Mouse (Mus musculus) hindbrain, embryonic 16.5 days (tissue): ENCODE results near the gene Vps26c. TPM values are rescaled to one million over a fixed set of nuclear protein-coding genes. Genes with fewer than 3 reads are reported as not detected.
"Not testable (repeated sequence)": the region's sequence is repeated elsewhere in the genome, so short reads cannot be mapped to it uniquely, and the experiment has no call there.

ENCODE experiments used
- ATAC-seq: fragments of 200-750 bp; cut with Nextera tagmentation; 2 replicates; pipeline ENCODE4 v1.8.0; 2017; ENCODE audit warnings: moderate TSS enrichment, moderate library complexity
- H3K27ac ChIP-seq: fragments of 300-500 bp; sonication (generic); 2 replicates; pipeline ENCODE4 v1.5.1; 2014; ENCODE audit warnings: low read depth, mild to moderate bottlenecking, control low read depth, low read length, moderate library complexity
- H3K27me3 ChIP-seq: fragments of 300-500 bp; sonication (generic); replicated peaks from 2 replicates; pipeline ENCODE4 v1.6.1; 2014; ENCODE audit warnings: low read length; ENCODE audit not compliant: control insufficient read depth, insufficient read depth
- H3K36me3 ChIP-seq: fragments of 300-500 bp; sonication (generic); 2 replicates; pipeline ENCODE4 v1.6.1; 2014; ENCODE audit warnings: mild to moderate bottlenecking, low read length, moderate library complexity, mixed read lengths; ENCODE audit not compliant: control insufficient read depth, insufficient read depth
- H3K4me1 ChIP-seq: fragments of 300-500 bp; sonication (generic); 2 replicates; pipeline ENCODE4 v1.6.1; 2014; ENCODE audit warnings: low read depth, low read length; ENCODE audit not compliant: control insufficient read depth, insufficient read depth
- H3K4me2 ChIP-seq: fragments of 300-500 bp; sonication (generic); 2 replicates; pipeline ENCODE4 v1.6.1; 2014; ENCODE audit warnings: mild to moderate bottlenecking, low read length, control low read depth, moderate library complexity
- H3K4me3 ChIP-seq: fragments of 300-500 bp; sonication (generic); 2 replicates; pipeline ENCODE4 v1.5.1; 2014; ENCODE audit warnings: mild to moderate bottlenecking, low read length, control low read depth, moderate library complexity
- H3K9ac ChIP-seq: fragments of 300-500 bp; sonication (generic); 2 replicates; pipeline ENCODE4 v1.6.1; 2014; ENCODE audit warnings: low read depth, mild to moderate bottlenecking, control low read depth, low read length, moderate library complexity
- H3K9me3 ChIP-seq: fragments of 300-500 bp; sonication (generic); 2 replicates; pipeline ENCODE4 v1.6.1; 2014; ENCODE audit warnings: mild to moderate bottlenecking, low read length, moderate library complexity; ENCODE audit not compliant: control insufficient read depth
- WGBS: fragments of 180-500 bp; shearing (Covaris S2); extraction: QIAGEN DNeasy Blood & Tissue Kit; methylation state at CpG from one replicate; pipeline ENCODE4 v1.1.7; 2014; 5-methylcytosine and 5-hydroxymethylcytosine counted together
- polyA plus RNA-seq: library from polyadenylated mRNA; unstranded; fragments of >200 nt; fragmentation: Nextera tagmentation; extraction: Ambion mirVana; gene quantifications from 2 replicates; pipeline ENCODE4 v1.2.1, GENCODE M21; 2015

Gene Vps26c
- polyA plus RNA-seq, 1 experiment from 2014 or later: 91.3 TPM

- Histone ChIP-seq H3K27ac (peak overlapping the region; percentile 78), H3K4me2 (no peak overlapping the region), H3K9ac (no peak overlapping the region; the same call in 1 of the 2 replicates)
Observed at GRCm38 (mm10) chr16:94473086-94473822, 53.4 kb downstream of the Vps26c start.

GRCm38 (mm10) chr16:94472515-94472951 is 54.1 kb downstream of the Vps26c start:
- H3K4me3 ChIP-seq: no peak overlapping the region
- H3K27me3 ChIP-seq: no peaks in the 10 kb centered on the region
- H3K9me3 ChIP-seq: no peaks in the 10 kb centered on the region
- H3K4me1 ChIP-seq: peaks cover 16% of the 10 kb centered on the region
- peak; percentile 84 for ATAC-seq
- WGBS: 37% methylated on average over 8 of the region's 8 CpGs
- H3K4me2 ChIP-seq: no peak overlapping the region
- no peak overlapping the region for H3K9ac ChIP-seq
- H3K27ac ChIP-seq: peak overlapping the region; percentile 78
- peaks cover 21% of the 10 kb centered on the region for H3K36me3 ChIP-seq

More at GRCm38 (mm10) chr16:94473086-94473822, 53.4 kb downstream of the Vps26c start:
- Histone ChIP-seq H3K9me3 (no peaks in the 10 kb centered on the region), H3K36me3 (peaks cover 18% of the 10 kb centered on the region), H3K4me1 (peaks cover 16% of the 10 kb centered on the region), H3K4me3 (no peak overlapping the region), H3K27me3 (no peaks in the 10 kb centered on the region)
- ATAC-seq: peak; percentile 88
- 49% methylated on average over 11 of the region's 11 CpGs for WGBS

- H3K27ac ChIP-seq: no peak overlapping the region
- no peak overlapping the region for H3K9ac ChIP-seq
- ATAC-seq: no peak
- peaks cover 48% of the 10 kb centered on the region for H3K36me3 ChIP-seq
- H3K4me3 ChIP-seq: no peak overlapping the region
- peaks cover 15% of the 10 kb centered on the region for H3K4me1 ChIP-seq
- whole genome bisulfite sequencing: 94% methylated on average over 2 of the region's 2 CpGs
- H3K27me3 ChIP-seq: no peaks in the 10 kb centered on the region
- no peaks in the 10 kb centered on the region for H3K9me3 ChIP-seq
- H3K4me2 ChIP-seq: no peak overlapping the region
Observed at GRCm38 (mm10) chr16:94468391-94468790, 58.2 kb downstream of the Vps26c start.

GRCm38 (mm10) chr16:94467337-94468055 is 59.1 kb downstream of the Vps26c start:
- no peak overlapping the region for H3K4me3 ChIP-seq
- no peak overlapping the region for H3K4me2 ChIP-seq
- H3K9ac ChIP-seq: no peak overlapping the region
- peaks cover 56% of the 10 kb centered on the region for H3K36me3 ChIP-seq
- WGBS: 90% methylated on average over 11 of the region's 11 CpGs
- ATAC-seq: no peak
- no peaks in the 10 kb centered on the region for H3K9me3 ChIP-seq
- no peaks in the 10 kb centered on the region for H3K27me3 ChIP-seq
- no peak overlapping the region for H3K27ac ChIP-seq
- peaks cover 7% of the 10 kb centered on the region for H3K4me1 ChIP-seq

GRCm38 (mm10) chr16:94466317-94466716 is 60.3 kb downstream of the Vps26c start:
- H3K4me1 ChIP-seq, H3K9ac ChIP-seq, H3K9me3 ChIP-seq, ATAC-seq, H3K4me3 ChIP-seq, H3K27ac ChIP-seq, H3K27me3 ChIP-seq, H3K4me2 ChIP-seq: not testable (repeated sequence)
- peaks cover 67% of the 10 kb centered on the region for H3K36me3 ChIP-seq
- 95% methylated on average over 7 of the region's 7 CpGs for WGBS

GRCm38 (mm10) chr16:94465900-94466299 is 60.7 kb downstream of the Vps26c start:
- WGBS: 87% methylated on average over 4 of the region's 4 CpGs
- no peak overlapping the region for H3K9ac ChIP-seq
- H3K36me3 ChIP-seq: peaks cover 69% of the 10 kb centered on the region
- no peak for ATAC-seq
- H3K4me2 ChIP-seq: no peak overlapping the region
- no peak overlapping the region for H3K4me3 ChIP-seq
- no peaks in the 10 kb centered on the region for H3K27me3 ChIP-seq
- H3K9me3 ChIP-seq: no peaks in the 10 kb centered on the region
- no peak overlapping the region for H3K27ac ChIP-seq
- no peaks in the 10 kb centered on the region for H3K4me1 ChIP-seq

- Histone ChIP-seq H3K9ac (no peak overlapping the region), H3K36me3 (peaks cover 71% of the 10 kb centered on the region), H3K27me3 (no peaks in the 10 kb centered on the region), H3K4me3 (no peak overlapping the region), H3K9me3 (no peaks in the 10 kb centered on the region), H3K27ac (no peak overlapping the region), H3K4me1 (no peaks in the 10 kb centered on the region), H3K4me2 (no peak overlapping the region)
- WGBS: 100% methylated on average over 3 of the region's 3 CpGs
- no peak for ATAC-seq
Observed at GRCm38 (mm10) chr16:94464067-94464466, 62.6 kb downstream of the Vps26c start.

- ATAC-seq: no peak
Observed at GRCm38 (mm10) chr16:94454146-94454545, 72.5 kb downstream of the Vps26c start.

GRCm38 (mm10) chr16:94452768-94453167 is 73.9 kb downstream of the Vps26c start:
- peaks cover 64% of the 10 kb centered on the region for H3K36me3 ChIP-seq
- H3K4me2 ChIP-seq: no peak overlapping the region
- no peaks in the 10 kb centered on the region for H3K27me3 ChIP-seq
- H3K4me1 ChIP-seq: no peaks in the 10 kb centered on the region
- H3K4me3 ChIP-seq: no peak overlapping the region
- H3K9me3 ChIP-seq: no peaks in the 10 kb centered on the region
- H3K9ac ChIP-seq: no peak overlapping the region
- ATAC-seq: no peak
- no peak overlapping the region for H3K27ac ChIP-seq
- 83% methylated on average over 4 of the region's 4 CpGs for WGBS

More at GRCm38 (mm10) chr16:94454146-94454545, 72.5 kb downstream of the Vps26c start:
- Histone ChIP-seq H3K9ac (no peak overlapping the region), H3K27me3 (no peaks in the 10 kb centered on the region), H3K36me3 (peaks cover 66% of the 10 kb centered on the region), H3K9me3 (no peaks in the 10 kb centered on the region), H3K27ac (no peak overlapping the region), H3K4me1 (no peaks in the 10 kb centered on the region), H3K4me3 (no peak overlapping the region), H3K4me2 (no peak overlapping the region)
- 68% methylated on average over 4 of the region's 4 CpGs for WGBS
